Mouse (Mus musculus) lung, postnatal 0 days (tissue): ENCODE measurements around the gene Olfr266.

ENCODE experiments used
- CTCF ChIP-seq: IDR thresholded peaks from 2 replicates; pipeline ENCODE4 v1.5.1; 2016; ENCODE audit warnings: antibody characterized with exemption, mild to moderate bottlenecking
- EP300 ChIP-seq: IDR thresholded peaks from 2 replicates; pipeline ENCODE4 v1.6.1; 2016; ENCODE audit warnings: antibody characterized with exemption, mild to moderate bottlenecking, control low read depth

GRCm38 (mm10) chr3:106832107-106832506 lies 6.0 kb upstream of the Olfr266 start:
- TF ChIP-seq CTCF (no peak), EP300 (no peak)
